ENCODE assay signal across 32 mouse cellular contexts in genomic region chr10:20402941-20403340, GRCm38 (mm10). TPM values are rescaled to one million over a fixed set of nuclear protein-coding genes. Genes with fewer than 3 reads are reported as not detected.
"Had no signal": no experiment of that assay in that cellular context is flagged by ENCODE, and none has a peak within 500 bp of the region (broad histone marks: within the 10 kb centered on the region; RNA-seq: fewer than 3 reads in every experiment).

No protein-coding gene starts in this region.

- H3K27me3 ChIP-seq: limb, embryonic 12.5 days; limb, embryonic 13.5 days; limb, embryonic 15.5 days; liver, embryonic 12.5 days; liver, embryonic 13.5 days; liver, embryonic 15.5 days; lung, embryonic 15.5 days; megakaryocyte, embryonic 14.5 days; midbrain, embryonic 12.5 days; midbrain, embryonic 13.5 days; neural tube, embryonic 12.5 days had no signal

- ATAC-seq: liver, embryonic 12.5 days; liver, postnatal 0 days; lung, postnatal 0 days; midbrain, embryonic 13.5 days; midbrain, embryonic 16.5 days had no signal

- H3K9me3 ChIP-seq: limb, embryonic 10.5 days; limb, embryonic 12.5 days; limb, embryonic 13.5 days; limb, embryonic 15.5 days; liver, embryonic 12.5 days; liver, embryonic 13.5 days; liver, embryonic 15.5 days; lung, embryonic 15.5 days; midbrain, embryonic 10.5 days; midbrain, embryonic 12.5 days; midbrain, embryonic 13.5 days; neural tube, embryonic 12.5 days had no signal

- H3K4me2 ChIP-seq: limb, embryonic 12.5 days; limb, embryonic 13.5 days; limb, embryonic 15.5 days; liver, embryonic 11.5 days; liver, embryonic 12.5 days; liver, embryonic 13.5 days; liver, embryonic 15.5 days; lung, embryonic 14.5 days; lung, embryonic 15.5 days; midbrain, embryonic 12.5 days; midbrain, embryonic 13.5 days; neural tube, embryonic 12.5 days had no signal

- H3K36me3 ChIP-seq: limb, embryonic 10.5 days; limb, embryonic 12.5 days; limb, embryonic 15.5 days; liver, embryonic 12.5 days; liver, embryonic 13.5 days; liver, embryonic 15.5 days; lung, embryonic 15.5 days; midbrain, embryonic 10.5 days; midbrain, embryonic 12.5 days; midbrain, embryonic 13.5 days; neural tube, embryonic 12.5 days had no signal

- H3K27ac ChIP-seq: left cerebral cortex, adult 2 months; limb, embryonic 10.5 days; limb, embryonic 12.5 days; limb, embryonic 13.5 days; limb, embryonic 15.5 days; liver, embryonic 12.5 days; liver, embryonic 13.5 days; liver, embryonic 14.5 days; liver, embryonic 15.5 days; lung, embryonic 15.5 days; macrophage; midbrain, embryonic 10.5 days; midbrain, embryonic 12.5 days; midbrain, embryonic 13.5 days; neural tube, embryonic 12.5 days had no signal

- DNase-seq: left cerebral cortex, postnatal 4 days; liver; liver, embryonic 13.5 days; liver, postnatal 0 days; lung, adult 18-20 months; lung, adult 2 months; lung, embryonic 14.5 days; lung, postnatal 10 days; lung, postnatal 14 days; lung, postnatal 36 days; lung, postnatal 4 days; midbrain, embryonic 14.5 days had no signal

- H3K9ac ChIP-seq: limb, embryonic 12.5 days; limb, embryonic 13.5 days; limb, embryonic 15.5 days; liver, embryonic 12.5 days; liver, embryonic 13.5 days; liver, embryonic 14.5 days; liver, embryonic 15.5 days; liver, postnatal 0 days; lung, embryonic 14.5 days; lung, embryonic 15.5 days; midbrain, embryonic 12.5 days; midbrain, embryonic 13.5 days; neural tube, embryonic 12.5 days had no signal

- H3K4me1 ChIP-seq: limb, embryonic 12.5 days; liver, embryonic 12.5 days; liver, embryonic 15.5 days; midbrain, embryonic 12.5 days; midbrain, embryonic 13.5 days; neural tube, embryonic 12.5 days had no signal

- H3K4me3 ChIP-seq: left cerebral cortex, adult 2 months; limb, embryonic 10.5 days; limb, embryonic 12.5 days; limb, embryonic 13.5 days; limb, embryonic 15.5 days; liver, embryonic 12.5 days; liver, embryonic 13.5 days; liver, embryonic 15.5 days; lung, embryonic 15.5 days; megakaryocyte, embryonic 14.5 days; midbrain, embryonic 10.5 days; midbrain, embryonic 12.5 days; midbrain, embryonic 13.5 days; myocyte; neural tube, embryonic 12.5 days had no signal

RNA-seq across cellular contexts. Expression of gene Mtfr2, which starts 55.4 kb away (rescaled TPM):
- total RNA-seq: liver, adult 2 months had no signal
- polyA plus RNA-seq: liver, adult 2 months had no signal
